ENCODE assay signal across 8 mouse cellular contexts in genomic region chr13:12105231-12105829, GRCm38 (mm10). TPM values are rescaled to one million over a fixed set of nuclear protein-coding genes. Genes with fewer than 3 reads are reported as not detected.
DNase-seq lines count a peak whose midpoint lies in the region; ATAC-seq lines count a peak whose summit lies in the region.

No protein-coding gene starts in this region.

- peak; percentile 28 to 31 for DNase-seq in layer of hippocampus, postnatal 10 days (ENCODE audit: low spot score in 2 of 2)
- no peak for DNase-seq in layer of hippocampus, adult 9-11 months
- DNase-seq in cerebellum, postnatal 25 days = peak; percentile 67 to 69
- DNase-seq in midbrain, embryonic 11.5 days (ENCODE audit: low spot score, missing footprints) = peak; percentile 86
- no peak for DNase-seq in ovary, postnatal 10 days (ENCODE audit: low spot score)
- DNase-seq in adrenal gland, adult 18-20 months (ENCODE audit: low spot score in 2 of 2) = no peak
- DNase-seq in urinary bladder, postnatal 36 days (ENCODE audit: low spot score in 2 of 2) = no peak

- peaks cover 9% of the 10 kb centered on the region for H3K27me3 ChIP-seq in heart, embryonic 16.5 days (ENCODE audit: control insufficient read depth, insufficient read depth, low read length)
- peaks cover 24% of the 10 kb centered on the region for H3K27me3 ChIP-seq in midbrain, embryonic 11.5 days (ENCODE audit: control insufficient read depth, insufficient read depth, low read length)

- no peak for ATAC-seq in heart, embryonic 16.5 days (replicated peaks; ENCODE audit: extremely low read depth, insufficient read depth, low FRiP score)
- no peak for ATAC-seq in midbrain, embryonic 11.5 days (ENCODE audit: low FRiP score)

- peak overlapping the region; percentile 97 for H3K27ac ChIP-seq in heart, embryonic 16.5 days (ENCODE audit: low read length)
- no peak overlapping the region for H3K27ac ChIP-seq in midbrain, embryonic 11.5 days (ENCODE audit: low read depth, low read length)

- H3K9ac ChIP-seq in heart, embryonic 16.5 days (ENCODE audit: low read length) = peak overlapping the region; percentile 94
- no peak overlapping the region for H3K9ac ChIP-seq in midbrain, embryonic 11.5 days (ENCODE audit: low read length)

- H3K9me3 ChIP-seq in heart, embryonic 16.5 days (replicated peaks; ENCODE audit: control insufficient read depth, low read length) = no peaks in the 10 kb centered on the region
- H3K9me3 ChIP-seq in midbrain, embryonic 11.5 days (ENCODE audit: control insufficient read depth, low read length) = no peaks in the 10 kb centered on the region

- peaks cover 20% of the 10 kb centered on the region for H3K4me1 ChIP-seq in heart, embryonic 16.5 days (ENCODE audit: control insufficient read depth, insufficient read depth, low read length)
- H3K4me1 ChIP-seq in midbrain, embryonic 11.5 days (ENCODE audit: control insufficient read depth, insufficient read depth, low read length) = peaks cover 3% of the 10 kb centered on the region; the same call in 1 of the 2 replicates

- H3K4me3 ChIP-seq in heart, embryonic 16.5 days (ENCODE audit: low read length) = peak overlapping the region; percentile 90
- H3K4me3 ChIP-seq in midbrain, embryonic 11.5 days (ENCODE audit: low read depth, low read length) = peak overlapping the region; percentile 67

- no peaks in the 10 kb centered on the region for H3K36me3 ChIP-seq in heart, embryonic 16.5 days (ENCODE audit: control insufficient read depth, insufficient read depth)
- H3K36me3 ChIP-seq in midbrain, embryonic 11.5 days (ENCODE audit: control insufficient read depth, insufficient read depth, low read length) = no peaks in the 10 kb centered on the region

- peak overlapping the region; percentile 78 for H3K4me2 ChIP-seq in heart, embryonic 16.5 days (ENCODE audit: low read depth, low read length)
- H3K4me2 ChIP-seq in midbrain, embryonic 11.5 days = peak overlapping the region; percentile 96

- WGBS in heart, embryonic 16.5 days = 3% methylated on average over 17 of the region's 17 CpGs
- WGBS in midbrain, embryonic 11.5 days = 6% methylated on average over 16 of the region's 17 CpGs

RNA-seq across cellular contexts. Expression of gene Ryr2, which starts 1.4 kb away (rescaled TPM):
- total RNA-seq in layer of hippocampus, postnatal 10 days (2021) = 100 to 1,000 TPM; 112 to 140 TPM
- 31.5 and 33.3 TPM in 2 replicates for polyA plus RNA-seq in heart, embryonic 16.5 days (2015; fragmentation: Nextera tagmentation; extraction: Ambion mirVana)
- polyA plus RNA-seq in midbrain, embryonic 11.5 days (2014; fragmentation: Nextera tagmentation; extraction: Ambion mirVana) = 0.25 and 0.34 TPM in 2 replicates
- total RNA-seq in adrenal gland, adult 18-20 months (2021) = 10 to 100 TPM; 12.3 to 20.0 TPM

Comparison
In these comparisons a context has a peak if more than half of its experiments do, and no peak if none do; other contexts are left out.
1. DNase-seq: peak in layer of hippocampus, postnatal 10 days (2 of 2), cerebellum, postnatal 25 days (2 of 2) and midbrain, embryonic 11.5 days (single experiment); none in layer of hippocampus, adult 9-11 months (single experiment), ovary, postnatal 10 days (single experiment), adrenal gland, adult 18-20 months (0 of 2) and urinary bladder, postnatal 36 days (0 of 2).
2. RNA of gene Ryr2, which starts 1.4 kb away (total RNA-seq): 112 to 140 TPM in layer of hippocampus, postnatal 10 days; 12.3 to 20.0 TPM in adrenal gland, adult 18-20 months; every median in the first group is over 4 times any median in the second.